Mouse (Mus musculus): Measurements from ENCODE around the gene Uck1. TPM values are rescaled to one million over a fixed set of nuclear protein-coding genes. Genes with fewer than 3 reads are reported as not detected.

Gene Uck1
- total and polyA plus RNA-seq, 3 experiments = 41.7 to 53.2 (median 50.0) TPM

DNA sequence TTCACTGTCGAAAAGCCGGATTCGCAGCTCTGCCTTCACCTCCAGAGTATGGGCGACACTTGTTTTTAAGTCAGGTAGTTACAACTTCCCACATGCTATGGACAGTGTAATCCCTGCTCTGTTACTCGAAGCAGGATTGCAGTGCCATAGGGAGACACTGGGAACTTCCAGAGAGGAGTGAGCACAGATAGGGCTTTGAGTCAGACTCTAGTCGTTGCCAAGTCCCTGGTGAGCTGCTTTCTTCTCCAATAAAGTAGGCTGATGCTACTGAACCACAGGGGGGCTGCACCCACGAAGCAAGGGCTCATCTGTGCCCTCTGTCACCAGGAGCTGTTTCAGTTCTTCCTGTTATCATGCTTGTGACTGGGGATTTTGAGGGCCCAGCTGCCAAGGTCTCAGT is 38.4 kb downstream of the Uck1 start:
- no peak overlapping the region for H3K4me3 ChIP-seq (ENCODE audit: low read depth, low read length)
- H3K4me1 ChIP-seq (ENCODE audit: insufficient read depth, low read depth, low read length) = no peaks in the 10 kb centered on the region
- no peak for TF ChIP-seq POLR2AphosphoS5 (IDR thresholded peaks at IDR 0.05; ENCODE audit: insufficient replicate concordance, low read depth, low read length)
- TF ChIP-seq GATA1 (IDR thresholded peaks at IDR 0.05; ENCODE audit: borderline replicate concordance, low read length) = no peak
- no peak for TF ChIP-seq GATA2 (IDR thresholded peaks at IDR 0.05; ENCODE audit: borderline replicate concordance, low read depth, low read length)
- no peak for TF ChIP-seq TAL1 (conservative IDR thresholded peaks at IDR 0.05; ENCODE audit: low read depth, low read length)
- no peak for TF ChIP-seq CTCF (IDR thresholded peaks at IDR 0.05; ENCODE audit: low read depth, low read length)
- H3K27me3 ChIP-seq (ENCODE audit: insufficient read depth, low read length) = no peaks in the 10 kb centered on the region
- ATAC-seq (ENCODE audit: extremely low read depth, insufficient number of reproducible peaks, low FRiP score, poor library complexity, severe bottlenecking) (no peak), DNase-seq (ENCODE audit: low spot score) (no peak)
- peaks cover 100% of the 10 kb centered on the region for H3K36me3 ChIP-seq (replicated peaks)
- H3K9me3 ChIP-seq (replicated peaks) = no peaks in the 10 kb centered on the region

DNA sequence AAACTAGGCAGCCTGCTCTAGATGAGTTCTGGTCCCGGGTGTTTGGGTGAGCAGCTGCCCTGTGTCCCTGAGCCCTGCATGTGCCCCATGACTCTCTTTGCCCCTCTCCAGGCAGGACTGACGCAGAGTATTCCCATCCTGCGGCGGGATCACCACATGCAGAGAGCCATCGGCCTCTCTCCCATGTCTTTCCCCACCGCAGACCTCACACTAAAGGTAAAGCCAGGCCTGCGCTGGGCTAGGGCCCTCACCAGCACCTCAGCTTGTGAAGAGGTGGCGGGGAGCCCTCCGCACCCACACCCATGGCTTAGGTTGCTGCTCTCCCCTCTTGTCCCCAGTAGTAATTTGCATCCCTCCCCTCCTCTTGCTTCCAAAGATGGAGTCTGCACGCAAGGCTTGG is 39.0 kb downstream of the Uck1 start:
- Histone ChIP-seq H3K36me3 (replicated peaks) (peaks cover 100% of the 10 kb centered on the region), H3K4me3 (ENCODE audit: low read depth, low read length) (no peak overlapping the region), H3K9me3 (replicated peaks) (no peaks in the 10 kb centered on the region), H3K27me3 (ENCODE audit: insufficient read depth, low read length) (no peaks in the 10 kb centered on the region), H3K4me1 (ENCODE audit: insufficient read depth, low read depth, low read length) (no peaks in the 10 kb centered on the region)
- no peak for ATAC-seq (ENCODE audit: extremely low read depth, insufficient number of reproducible peaks, low FRiP score, poor library complexity, severe bottlenecking)
- no peak for TF ChIP-seq CTCF (IDR thresholded peaks at IDR 0.05; ENCODE audit: low read depth, low read length)
- TF ChIP-seq TAL1 (conservative IDR thresholded peaks at IDR 0.05; ENCODE audit: low read depth, low read length) = no peak
- no peak for TF ChIP-seq GATA1 (IDR thresholded peaks at IDR 0.05; ENCODE audit: borderline replicate concordance, low read length)
- no peak for TF ChIP-seq GATA2 (IDR thresholded peaks at IDR 0.05; ENCODE audit: borderline replicate concordance, low read depth, low read length)
- TF ChIP-seq POLR2AphosphoS5 (IDR thresholded peaks at IDR 0.05; ENCODE audit: insufficient replicate concordance, low read depth, low read length) = no peak
- no peak for DNase-seq (ENCODE audit: low spot score)

GRCm38 (mm10) chr2:32220021-32220420 is 39.9 kb downstream of the Uck1 start:
- Histone ChIP-seq H3K9me3 (replicated peaks) (no peaks in the 10 kb centered on the region), H3K4me1 (ENCODE audit: insufficient read depth, low read depth, low read length) (no peaks in the 10 kb centered on the region), H3K36me3 (replicated peaks) (peaks cover 100% of the 10 kb centered on the region), H3K27me3 (ENCODE audit: insufficient read depth, low read length) (no peaks in the 10 kb centered on the region), H3K4me3 (ENCODE audit: low read depth, low read length) (no peak overlapping the region)
- ATAC-seq (ENCODE audit: extremely low read depth, insufficient number of reproducible peaks, low FRiP score, poor library complexity, severe bottlenecking) (no peak), DNase-seq (ENCODE audit: low spot score) (no peak)
- TF ChIP-seq GATA2 (IDR thresholded peaks at IDR 0.05; ENCODE audit: borderline replicate concordance, low read depth, low read length) (no peak), POLR2AphosphoS5 (IDR thresholded peaks at IDR 0.05; ENCODE audit: insufficient replicate concordance, low read depth, low read length) (no peak), GATA1 (IDR thresholded peaks at IDR 0.05; ENCODE audit: borderline replicate concordance, low read length) (no peak), TAL1 (conservative IDR thresholded peaks at IDR 0.05; ENCODE audit: low read depth, low read length) (no peak), CTCF (IDR thresholded peaks at IDR 0.05; ENCODE audit: low read depth, low read length) (no peak)

- no peak for TF ChIP-seq GATA2 (IDR thresholded peaks at IDR 0.05; ENCODE audit: borderline replicate concordance, low read depth, low read length)
- TF ChIP-seq TAL1 (conservative IDR thresholded peaks at IDR 0.05; ENCODE audit: low read depth, low read length) = no peak
- TF ChIP-seq CTCF (IDR thresholded peaks at IDR 0.05; ENCODE audit: low read depth, low read length) = no peak
- TF ChIP-seq POLR2AphosphoS5 (IDR thresholded peaks at IDR 0.05; ENCODE audit: insufficient replicate concordance, low read depth, low read length) = no peak
- no peak for TF ChIP-seq GATA1 (IDR thresholded peaks at IDR 0.05; ENCODE audit: borderline replicate concordance, low read length)
- no peak for ATAC-seq (ENCODE audit: extremely low read depth, insufficient number of reproducible peaks, low FRiP score, poor library complexity, severe bottlenecking)
These were observed 40.5 kb downstream of the Uck1 start for GRCm38 (mm10) chr2:32219501-32219900.

DNA sequence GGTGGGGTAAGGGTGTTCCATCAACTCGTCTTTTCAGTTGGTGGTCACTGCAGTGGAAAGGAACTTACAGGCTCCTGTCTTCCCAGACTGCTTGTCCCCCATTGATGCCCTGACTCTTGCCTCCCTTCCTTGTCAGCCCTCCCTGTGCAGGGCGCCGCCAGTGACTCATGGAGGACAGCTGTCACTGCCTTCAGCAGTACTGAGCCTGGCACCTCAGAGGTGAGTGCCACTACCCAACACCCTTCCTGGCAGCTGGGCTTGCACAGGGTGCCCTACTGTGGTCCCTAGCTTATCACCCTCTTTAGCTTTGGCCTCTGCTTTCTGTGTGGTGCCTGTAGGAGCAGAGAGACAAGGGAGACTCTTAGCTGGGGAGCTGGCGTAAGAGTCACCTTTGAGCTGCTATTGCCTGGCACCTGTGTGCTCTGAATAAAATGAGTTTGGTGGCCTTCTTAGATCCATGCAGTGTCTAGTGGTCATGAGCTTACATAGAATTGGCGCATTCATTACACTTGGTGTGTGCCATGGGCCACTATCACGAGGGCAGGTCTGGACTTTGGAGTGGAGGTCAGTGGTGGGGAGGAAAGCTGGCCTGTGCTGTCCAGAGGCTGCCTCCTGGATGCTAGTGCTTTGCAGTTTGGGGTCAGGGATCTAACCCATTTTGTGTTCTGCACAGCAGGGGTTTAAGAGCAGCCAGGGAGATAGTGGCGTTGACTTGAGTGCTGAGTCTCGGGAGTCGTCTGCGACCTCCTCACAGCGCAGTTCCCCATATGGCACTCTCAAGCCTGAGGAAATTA is 41.2 kb downstream of the Uck1 start:
- DNase-seq (ENCODE audit: low spot score) = no peak
- TF ChIP-seq GATA1 (IDR thresholded peaks at IDR 0.05; ENCODE audit: borderline replicate concordance, low read length) = no peak
- TF ChIP-seq CTCF (IDR thresholded peaks at IDR 0.05; ENCODE audit: low read depth, low read length) = no peak
- TF ChIP-seq POLR2AphosphoS5 (IDR thresholded peaks at IDR 0.05; ENCODE audit: insufficient replicate concordance, low read depth, low read length) = no peak
- TF ChIP-seq GATA2 (IDR thresholded peaks at IDR 0.05; ENCODE audit: borderline replicate concordance, low read depth, low read length) = no peak
- Histone ChIP-seq H3K4me1 (ENCODE audit: insufficient read depth, low read depth, low read length) (no peaks in the 10 kb centered on the region), H3K36me3 (replicated peaks) (peaks cover 100% of the 10 kb centered on the region), H3K9me3 (replicated peaks) (no peaks in the 10 kb centered on the region), H3K27me3 (ENCODE audit: insufficient read depth, low read length) (no peaks in the 10 kb centered on the region), H3K4me3 (ENCODE audit: low read depth, low read length) (no peak overlapping the region)
- no peak for ATAC-seq (ENCODE audit: extremely low read depth, insufficient number of reproducible peaks, low FRiP score, poor library complexity, severe bottlenecking)

More at GRCm38 (mm10) chr2:32219501-32219900, 40.5 kb downstream of the Uck1 start:
- H3K4me1 ChIP-seq (ENCODE audit: insufficient read depth, low read depth, low read length) = no peaks in the 10 kb centered on the region
- peaks cover 100% of the 10 kb centered on the region for H3K36me3 ChIP-seq (replicated peaks)
- no peaks in the 10 kb centered on the region for H3K9me3 ChIP-seq (replicated peaks)
- no peaks in the 10 kb centered on the region for H3K27me3 ChIP-seq (ENCODE audit: insufficient read depth, low read length)
- H3K4me3 ChIP-seq (ENCODE audit: low read depth, low read length) = no peak overlapping the region
- DNase-seq (ENCODE audit: low spot score) = no peak

- no peaks in the 10 kb centered on the region for H3K9me3 ChIP-seq (replicated peaks)
- no peak for TF ChIP-seq CTCF (IDR thresholded peaks at IDR 0.05; ENCODE audit: low read depth, low read length)
- TF ChIP-seq POLR2AphosphoS5 (IDR thresholded peaks at IDR 0.05; ENCODE audit: insufficient replicate concordance, low read depth, low read length) = no peak
- TF ChIP-seq GATA2 (IDR thresholded peaks at IDR 0.05; ENCODE audit: borderline replicate concordance, low read depth, low read length) = no peak
- no peak for TF ChIP-seq GATA1 (IDR thresholded peaks at IDR 0.05; ENCODE audit: borderline replicate concordance, low read length)
- no peak for TF ChIP-seq TAL1 (conservative IDR thresholded peaks at IDR 0.05; ENCODE audit: low read depth, low read length)
- peaks cover 100% of the 10 kb centered on the region for H3K36me3 ChIP-seq (replicated peaks)
- no peaks in the 10 kb centered on the region for H3K27me3 ChIP-seq (ENCODE audit: insufficient read depth, low read length)
- DNase-seq (ENCODE audit: low spot score) (no peak), ATAC-seq (ENCODE audit: extremely low read depth, insufficient number of reproducible peaks, low FRiP score, poor library complexity, severe bottlenecking) (no peak)
- no peaks in the 10 kb centered on the region for H3K4me1 ChIP-seq (ENCODE audit: insufficient read depth, low read depth, low read length)
- no peak overlapping the region for H3K4me3 ChIP-seq (ENCODE audit: low read depth, low read length)
These were observed 41.8 kb downstream of the Uck1 start for GRCm38 (mm10) chr2:32218113-32218512.
